Mouse (Mus musculus) kidney, embryonic 14.5 days (tissue): ENCODE measurements around the gene Neurl4. TPM values are rescaled to one million over a fixed set of nuclear protein-coding genes. Genes with fewer than 3 reads are reported as not detected.
"Not testable (repeated sequence)": the region's sequence is repeated elsewhere in the genome, so short reads cannot be mapped to it uniquely, and the experiment has no call there.

ENCODE experiments used
- ATAC-seq: fragments of 200-750 bp; cut with Nextera tagmentation; 2 replicates; pipeline ENCODE4 v1.8.0; 2017; ENCODE audit warnings: moderate number of reproducible peaks, mild to moderate bottlenecking, moderate TSS enrichment, moderate library complexity; ENCODE audit not compliant: low FRiP score, low TSS enrichment
- H3K27ac ChIP-seq: fragments of 300-500 bp; sonication (generic); 2 replicates; pipeline ENCODE4 v1.5.1; 2014; ENCODE audit warnings: low read depth, mild to moderate bottlenecking, low read length, moderate library complexity, mixed read lengths
- H3K27me3 ChIP-seq: fragments of 300-500 bp; sonication (generic); 2 replicates; pipeline ENCODE4 v1.6.1; 2014; ENCODE audit warnings: mild to moderate bottlenecking, low read length; ENCODE audit not compliant: control insufficient read depth, insufficient read depth
- H3K36me3 ChIP-seq: fragments of 300-500 bp; sonication (generic); 2 replicates; pipeline ENCODE4 v1.6.1; 2014; ENCODE audit warnings: low read length, mixed read lengths; ENCODE audit not compliant: control insufficient read depth, insufficient read depth
- H3K4me1 ChIP-seq: fragments of 300-500 bp; sonication (generic); 2 replicates; pipeline ENCODE4 v1.6.1; 2014; ENCODE audit warnings: low read length, mixed read lengths; ENCODE audit not compliant: control insufficient read depth, insufficient read depth
- H3K4me2 ChIP-seq: fragments of 300-500 bp; sonication (generic); replicated peaks from 2 replicates; pipeline ENCODE4 v1.6.1; 2014; ENCODE audit warnings: low read depth, mild to moderate bottlenecking, low read length
- H3K4me3 ChIP-seq: fragments of 300-500 bp; sonication (generic); 2 replicates; pipeline ENCODE4 v1.5.1; 2014; ENCODE audit warnings: mild to moderate bottlenecking, low read length
- H3K9ac ChIP-seq: fragments of 300-500 bp; sonication (generic); 2 replicates; pipeline ENCODE4 v1.6.1; 2014; ENCODE audit warnings: low read depth, mild to moderate bottlenecking, low read length, moderate library complexity
- H3K9me3 ChIP-seq: fragments of 300-500 bp; sonication (generic); 2 replicates; pipeline ENCODE4 v1.6.1; 2016; ENCODE audit warnings: low read length; ENCODE audit not compliant: control insufficient read depth
- WGBS: fragments of 180-500 bp; shearing (Covaris S2); extraction: QIAGEN DNeasy Blood & Tissue Kit; methylation state at CpG from one replicate; pipeline ENCODE4 v1.1.7; 2014; 5-methylcytosine and 5-hydroxymethylcytosine counted together
- polyA plus RNA-seq: library from polyadenylated mRNA; unstranded; fragments of >200 nt; fragmentation: Nextera tagmentation; extraction: Ambion mirVana; gene quantifications from 2 replicates; pipeline ENCODE4 v1.2.1, GENCODE M21; 2014

Gene Neurl4
- polyA plus RNA-seq, 1 experiment from 2014 or later, result 16.3 TPM

DNA sequence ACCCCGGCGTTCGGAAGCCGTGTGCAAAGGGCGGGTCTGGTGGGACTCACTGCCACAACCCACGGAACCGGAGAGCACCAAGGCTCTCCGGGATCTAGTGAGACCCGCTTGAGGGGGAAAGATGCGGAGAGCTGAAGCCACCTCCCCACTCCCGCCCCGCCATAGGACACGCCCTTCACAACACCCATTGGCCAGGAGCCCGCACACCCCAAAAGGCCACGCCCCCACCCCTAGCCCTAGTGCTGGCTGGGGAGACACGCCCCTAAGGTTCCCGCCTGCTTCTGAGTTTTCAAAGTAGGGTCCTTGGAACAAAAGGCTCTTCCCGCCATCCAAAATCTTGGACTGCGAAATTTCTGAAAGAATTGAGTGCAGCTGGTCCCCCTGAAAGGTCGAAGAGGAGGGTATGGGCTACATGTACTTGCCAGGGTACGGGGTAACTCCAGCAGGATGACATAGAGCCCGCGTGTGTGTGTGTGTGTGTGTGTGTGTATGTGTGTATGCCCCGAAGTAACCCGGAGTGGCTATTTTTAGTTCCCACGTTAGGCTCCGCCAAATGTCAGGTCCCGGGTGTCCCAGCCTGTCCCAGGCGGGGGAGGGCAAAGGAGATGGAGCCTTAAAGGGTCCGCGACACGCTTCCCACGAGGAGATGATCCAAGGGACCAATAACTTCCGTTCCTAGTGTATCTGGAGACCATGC is 47.3 kb downstream of the Neurl4 start, which contains the start of gene Slc2a4:
Gene Slc2a4 (minus strand): TSS at position 123 of the 697 bp plus-strand sequence.
- under 1% methylated on average over 34 of the region's 34 CpGs for WGBS
- peak within 1 kb of the TSS; percentile 90 for H3K27ac ChIP-seq
- peaks cover 14% of the 10 kb centered on the region for H3K36me3 ChIP-seq
- peak within 1 kb of the TSS; percentile 58 for H3K4me3 ChIP-seq
- ATAC-seq, result peak; percentile 94
- no peaks in the 10 kb centered on the region for H3K9me3 ChIP-seq
- peak within 1 kb of the TSS; percentile 65 for H3K9ac ChIP-seq
- H3K4me2 ChIP-seq, result peak within 1 kb of the TSS; percentile 78
- no peaks in the 10 kb centered on the region for H3K27me3 ChIP-seq
- H3K4me1 ChIP-seq, result peaks cover 9% of the 10 kb centered on the region; the same call in 1 of the 2 replicates

DNA sequence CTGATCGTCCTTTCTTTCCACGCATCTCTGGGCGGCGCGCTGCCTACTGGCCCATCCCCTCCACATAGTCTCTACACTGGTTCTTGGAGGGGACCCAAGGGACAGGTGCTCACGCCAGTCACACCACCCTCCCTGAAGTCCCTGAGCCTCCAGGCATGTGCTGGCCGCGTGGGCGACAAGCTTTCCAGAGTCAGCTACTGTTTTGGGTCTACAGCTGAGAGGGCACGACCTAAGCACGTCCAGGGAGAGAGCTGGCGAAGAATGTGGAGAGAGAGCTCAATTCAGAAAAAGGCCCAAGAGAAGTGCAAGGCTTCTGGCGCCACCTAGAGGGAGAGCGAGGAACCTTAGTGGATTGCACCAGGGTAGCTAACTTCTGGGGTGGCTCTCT is 47.9 kb downstream of the Neurl4 start:
- Histone ChIP-seq H3K4me1 (peaks cover 9% of the 10 kb centered on the region; the same call in 1 of the 2 replicates), H3K9ac (peak overlapping the region; percentile 65), H3K9me3 (no peaks in the 10 kb centered on the region), H3K27me3 (no peaks in the 10 kb centered on the region), H3K4me3 (peak overlapping the region; percentile 58), H3K4me2 (peak overlapping the region; percentile 78), H3K27ac (peak overlapping the region; percentile 90), H3K36me3 (peaks cover 14% of the 10 kb centered on the region)
- WGBS, result under 1% methylated on average over 14 of the region's 14 CpGs
- ATAC-seq, result peak; percentile 45

DNA sequence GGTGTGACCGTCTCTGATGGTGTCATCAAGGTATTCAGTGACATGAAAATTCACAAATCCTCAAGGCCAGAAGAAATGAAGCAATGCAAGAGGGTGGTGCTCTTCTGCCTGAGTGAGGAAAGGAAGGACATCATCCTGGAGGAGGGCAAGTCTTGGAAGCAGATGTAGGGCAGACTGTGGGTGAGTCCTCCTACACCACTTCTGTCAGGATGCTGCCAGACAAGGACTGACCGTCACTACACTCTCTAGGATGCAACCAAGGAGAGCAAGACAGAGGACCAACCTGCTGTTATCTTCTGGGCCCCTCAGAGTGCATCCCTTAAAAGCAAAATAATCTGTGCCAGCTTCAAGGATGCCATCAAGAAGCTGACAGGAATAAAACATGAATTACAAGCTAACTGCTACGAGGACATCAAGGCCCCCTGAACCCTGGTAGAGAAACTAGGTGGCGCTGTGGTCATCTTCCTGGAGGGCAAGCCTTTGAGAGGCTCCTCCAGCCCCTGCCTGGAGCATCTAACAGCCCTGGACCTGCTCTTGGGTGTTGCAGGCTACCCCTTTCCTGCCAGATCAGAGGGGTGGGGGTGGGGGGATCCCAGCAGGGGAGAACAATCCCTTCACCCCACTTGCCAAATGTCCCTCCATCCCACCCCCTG is 50.1 kb downstream of the Neurl4 start:
- Histone ChIP-seq H3K4me3 (no peak overlapping the region), H3K27ac (no peak overlapping the region), H3K36me3 (no peaks in the 10 kb centered on the region), H3K9me3 (no peaks in the 10 kb centered on the region), H3K27me3 (no peaks in the 10 kb centered on the region), H3K9ac (no peak overlapping the region), H3K4me1 (peaks cover 9% of the 10 kb centered on the region; the same call in 1 of the 2 replicates), H3K4me2 (no peak overlapping the region)
- WGBS, result 46% methylated on average over 4 of the region's 4 CpGs
- no peak for ATAC-seq

DNA sequence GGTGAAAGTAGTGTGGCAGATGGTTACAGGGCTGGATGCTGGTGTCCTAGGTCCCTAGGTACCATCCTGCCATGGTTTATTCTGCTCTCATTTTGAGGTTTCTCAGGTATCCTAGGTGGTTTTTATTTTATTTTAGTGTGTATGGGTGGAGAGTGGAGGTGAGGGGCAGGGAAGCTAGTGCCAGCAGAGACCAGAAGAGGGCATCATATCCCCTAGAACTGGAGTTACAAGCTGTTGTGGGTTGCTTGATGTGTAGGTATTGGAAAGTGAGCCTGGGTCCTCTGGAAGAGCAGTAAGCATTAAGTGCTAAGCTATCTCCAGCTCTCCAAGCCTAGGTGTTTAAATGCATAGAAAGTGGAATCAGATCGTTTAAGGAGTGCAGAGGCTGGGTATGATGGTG is 51.4 kb downstream of the Neurl4 start:
- no peak overlapping the region for H3K4me2 ChIP-seq
- ATAC-seq, result no peak
- H3K9ac ChIP-seq, result no peak overlapping the region
- H3K27me3 ChIP-seq, result no peaks in the 10 kb centered on the region
- 45% methylated on average over 1 of the region's 1 CpGs for WGBS
- H3K4me1 ChIP-seq, result 0 out of 2 replicates have a peak, but pooled peaks cover 3% of the 10 kb centered on the region
- no peaks in the 10 kb centered on the region for H3K36me3 ChIP-seq
- H3K9me3 ChIP-seq, result no peaks in the 10 kb centered on the region
- H3K27ac ChIP-seq, result no peak overlapping the region
- H3K4me3 ChIP-seq, result no peak overlapping the region

DNA sequence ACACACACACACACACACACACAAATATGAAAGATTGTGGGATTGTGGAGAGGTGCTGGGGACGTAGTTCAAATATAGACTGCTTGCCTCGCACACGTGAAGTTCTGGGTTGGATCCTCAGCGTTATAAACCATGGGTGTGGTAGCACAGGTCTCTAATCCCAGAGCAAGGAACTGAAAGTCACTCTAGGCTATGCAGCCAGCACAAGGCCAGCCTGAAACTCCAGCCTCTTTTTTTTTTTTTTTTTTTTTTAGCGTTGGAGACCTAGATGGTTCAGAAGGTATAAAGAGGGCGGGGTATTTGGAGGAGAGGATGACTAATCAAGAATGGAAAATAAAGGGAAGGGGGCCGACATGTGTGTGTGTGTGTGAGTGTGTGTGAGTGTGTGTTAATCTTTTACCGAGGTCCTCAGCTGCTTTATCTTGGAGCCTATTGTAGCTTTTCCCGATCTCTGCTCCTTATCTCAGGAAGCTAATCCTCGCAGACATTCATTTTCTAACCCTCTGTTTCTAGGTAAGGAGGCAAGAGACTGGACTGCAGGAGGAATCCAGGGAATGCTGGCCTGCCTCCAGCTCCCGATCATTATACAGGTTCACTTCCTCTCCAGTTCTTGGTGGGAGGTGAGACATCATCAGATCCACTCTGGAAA is 52.5 kb downstream of the Neurl4 start:
- WGBS, result 70% methylated on average over 11 of the region's 11 CpGs
- Histone ChIP-seq H3K27ac (no peak overlapping the region), H3K4me1 (0 out of 2 replicates have a peak, but pooled peaks cover 3% of the 10 kb centered on the region), H3K9me3 (no peaks in the 10 kb centered on the region), H3K27me3 (no peaks in the 10 kb centered on the region), H3K9ac (no peak overlapping the region; the same call in 1 of the 2 replicates), H3K36me3 (no peaks in the 10 kb centered on the region), H3K4me2 (no peak overlapping the region), H3K4me3 (no peak overlapping the region)
- ATAC-seq, result no peak

DNA sequence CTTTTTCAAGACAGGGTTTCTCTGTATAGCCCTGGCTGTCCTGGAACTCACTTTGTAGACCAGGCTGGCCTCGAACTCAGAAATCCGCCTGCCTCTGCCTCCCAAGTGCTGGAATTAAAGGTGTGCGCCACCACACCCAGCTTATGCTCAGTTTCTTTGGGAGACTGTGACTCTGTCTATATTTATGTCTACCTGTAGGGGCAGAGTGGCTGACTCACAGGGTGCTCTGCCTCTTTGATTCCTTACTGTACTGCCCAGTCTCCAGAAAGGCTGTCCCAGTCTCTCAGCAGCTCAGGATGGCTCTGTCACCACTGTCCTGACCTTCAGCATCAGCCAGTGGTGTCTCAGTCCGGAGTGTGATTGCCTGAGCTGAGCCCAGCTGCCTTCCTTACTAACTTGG is 54.7 kb downstream of the Neurl4 start:
- not testable (repeated sequence) for H3K36me3 ChIP-seq, H3K27me3 ChIP-seq, H3K4me1 ChIP-seq, H3K4me2 ChIP-seq, H3K9me3 ChIP-seq, H3K9ac ChIP-seq, ATAC-seq, H3K27ac ChIP-seq, H3K4me3 ChIP-seq
- WGBS, result 77% methylated on average over 4 of the region's 4 CpGs

DNA sequence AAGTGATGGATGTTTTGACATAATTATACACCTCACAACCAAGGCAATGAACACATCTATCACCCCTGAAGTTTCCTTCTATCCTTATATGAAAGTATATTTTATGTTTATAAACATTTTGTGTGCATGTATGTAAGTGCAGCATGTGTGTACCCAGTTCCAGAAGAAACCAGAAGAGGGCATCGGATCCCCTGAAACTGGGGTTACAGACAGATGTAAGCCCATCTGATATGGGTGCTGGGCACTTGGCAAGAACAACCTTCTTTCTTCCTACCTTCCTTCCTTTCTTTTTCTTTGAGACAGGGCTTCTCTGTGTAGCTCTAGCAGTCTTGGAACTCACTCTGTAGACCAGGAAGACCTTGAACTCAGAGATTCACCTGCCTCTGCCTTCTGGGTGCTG is 55.3 kb downstream of the Neurl4 start:
- no peak overlapping the region for H3K27ac ChIP-seq
- no peak overlapping the region for H3K4me2 ChIP-seq
- H3K9ac ChIP-seq, result no peak overlapping the region
- 69% methylated on average over 1 of the region's 1 CpGs for WGBS
- H3K4me3 ChIP-seq, result no peak overlapping the region
- no peaks in the 10 kb centered on the region for H3K9me3 ChIP-seq
- H3K36me3 ChIP-seq, result no peaks in the 10 kb centered on the region
- H3K4me1 ChIP-seq, result no peaks in the 10 kb centered on the region
- ATAC-seq, result no peak
- no peaks in the 10 kb centered on the region for H3K27me3 ChIP-seq

DNA sequence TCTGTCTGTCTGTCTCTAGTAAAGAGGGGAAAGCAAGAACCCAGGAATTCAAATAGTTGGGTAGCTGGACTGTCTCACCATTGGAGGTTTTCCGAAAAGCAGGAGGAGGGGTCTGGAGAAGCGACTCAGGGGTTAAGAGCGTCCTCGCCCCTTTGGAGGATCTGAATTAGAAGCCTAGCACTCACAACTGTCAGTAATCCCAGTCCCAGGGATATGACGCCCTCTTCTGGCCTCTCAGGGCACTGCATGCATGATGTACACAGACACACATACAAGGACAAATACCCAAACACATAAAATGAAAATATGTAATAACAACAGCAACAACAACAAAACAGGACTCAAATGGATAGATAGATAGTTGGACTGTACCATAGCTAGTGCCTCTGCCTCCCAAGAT is 59.7 kb downstream of the Neurl4 start:
- no peak for ATAC-seq
- Histone ChIP-seq H3K4me2 (no peak overlapping the region), H3K27ac (no peak overlapping the region), H3K36me3 (no peaks in the 10 kb centered on the region), H3K27me3 (peaks cover 17% of the 10 kb centered on the region), H3K4me1 (no peaks in the 10 kb centered on the region), H3K4me3 (no peak overlapping the region), H3K9ac (no peak overlapping the region), H3K9me3 (no peaks in the 10 kb centered on the region)
- WGBS, result 43% methylated on average over 5 of the region's 5 CpGs

DNA sequence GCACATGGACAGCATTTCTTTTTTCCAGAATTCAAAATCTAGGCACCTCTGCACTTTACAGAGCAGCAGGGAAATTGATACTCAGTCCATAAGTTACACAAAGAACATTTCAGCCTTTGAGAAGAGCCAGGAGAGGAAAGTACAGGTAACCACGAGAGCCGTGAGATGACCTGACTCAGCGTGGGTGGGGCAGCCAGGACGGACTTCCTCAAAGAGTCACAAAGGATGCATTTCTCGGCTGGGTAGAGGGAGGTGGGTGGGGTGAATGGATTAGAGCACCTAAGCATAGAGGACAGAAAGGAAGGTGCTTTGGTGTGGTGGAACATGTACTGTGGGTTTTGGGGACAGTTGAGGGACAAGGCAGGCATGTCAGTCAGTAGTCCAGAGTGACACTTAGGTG is 61.0 kb downstream of the Neurl4 start:
- H3K4me3 ChIP-seq, result no peak overlapping the region
- no peak overlapping the region for H3K27ac ChIP-seq

More for the DNA sequence above, 61.0 kb downstream of the Neurl4 start:
- WGBS, result 31% methylated on average over 5 of the region's 5 CpGs
- Histone ChIP-seq H3K27me3 (peaks cover 29% of the 10 kb centered on the region), H3K9me3 (no peaks in the 10 kb centered on the region), H3K4me2 (no peak overlapping the region), H3K36me3 (no peaks in the 10 kb centered on the region), H3K4me1 (peaks cover 4% of the 10 kb centered on the region; the same call in 1 of the 2 replicates), H3K9ac (no peak overlapping the region)
- ATAC-seq, result no peak
